Mouse (Mus musculus) megakaryocyte, embryonic 14.5 days (primary cell): ENCODE results near the gene Vamp9.

ENCODE experiments used
- FLI1 ChIP-seq: IDR thresholded peaks from 2 replicates; pipeline ENCODE4 v1.6.1; 2012; ENCODE audit warnings: low read length, inconsistent platforms, mixed read lengths
- GATA1 ChIP-seq: IDR thresholded peaks from 3 replicates; pipeline ENCODE4 v1.6.1; 2012; ENCODE audit warnings: mixed read lengths, low read length, inconsistent platforms, borderline replicate concordance

DNA sequence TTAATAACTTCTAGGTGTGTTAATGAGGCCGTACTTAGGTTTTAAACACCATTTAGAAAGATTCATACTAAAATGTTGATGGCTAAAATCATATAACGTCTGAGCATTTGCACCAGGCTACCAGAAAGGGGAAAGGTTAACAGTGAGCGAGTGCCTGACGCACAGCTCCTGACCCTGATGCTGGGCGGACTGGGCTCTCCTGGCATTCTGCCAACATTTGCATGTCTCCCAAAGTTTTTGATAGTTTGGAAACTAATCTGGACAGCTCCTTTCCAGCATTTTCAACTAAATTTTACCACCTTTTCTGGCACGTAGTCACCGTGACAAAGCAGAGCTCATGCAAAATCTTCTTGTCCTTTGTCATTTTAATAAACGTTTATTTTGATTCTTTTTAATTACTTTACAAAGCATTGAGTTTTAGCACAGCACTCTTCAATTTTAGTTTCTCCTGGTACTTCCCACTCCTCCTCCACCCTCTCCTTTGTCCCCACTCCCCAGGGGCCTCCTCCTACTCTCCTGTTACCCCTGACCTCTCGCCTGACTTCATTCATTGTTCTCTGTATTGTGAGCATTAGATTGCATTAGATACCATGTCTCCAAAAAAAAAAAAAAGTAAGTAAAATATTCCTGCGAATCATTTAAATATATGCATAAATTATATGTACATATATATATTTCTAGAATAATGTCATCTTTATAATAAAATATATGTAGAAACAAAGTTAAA lies 35.9 kb downstream of the Vamp9 start:
- no peak for TF ChIP-seq GATA1
- TF ChIP-seq FLI1: no peak
